7 mouse cellular contexts compared by ENCODE assay signal in the genomic region with DNA sequence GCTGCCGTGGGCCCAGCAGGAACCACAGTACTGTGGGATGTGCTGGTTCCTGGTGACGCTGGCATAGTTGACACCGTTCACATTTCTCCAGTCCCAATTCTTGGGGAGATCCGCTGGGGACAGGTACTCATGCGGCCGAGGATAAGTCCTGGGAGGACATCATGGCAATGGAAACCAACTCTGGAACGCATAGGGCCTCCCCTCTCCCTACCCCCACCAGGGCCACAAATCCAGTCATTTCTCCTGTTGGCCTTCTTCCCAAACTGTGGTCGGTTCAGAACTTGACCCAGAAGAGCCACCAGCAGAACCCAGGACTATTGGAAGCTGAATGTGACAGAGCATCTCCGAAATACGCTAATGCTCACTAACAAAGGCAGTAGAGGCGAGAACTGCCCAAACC. TPM values are rescaled to one million over a fixed set of nuclear protein-coding genes. Genes with fewer than 3 reads are reported as not detected.
DNase-seq lines count a peak whose midpoint lies in the region; ATAC-seq and TF ChIP-seq lines count a peak whose summit lies in the region.

No protein-coding gene starts in this region.

- no peak for TF ChIP-seq CTCF in lung, embryonic 14.5 days (IDR thresholded peaks at IDR 0.05; ENCODE audit: low read depth)

- ATAC-seq in lung, embryonic 14.5 days (ENCODE audit: insufficient read depth): no peak
- no peak for ATAC-seq in embryonic facial prominence, embryonic 15.5 days (ENCODE audit: insufficient number of reproducible peaks, low FRiP score, low TSS enrichment, low read depth)
- 0 out of 2 replicates have a peak, but pooled peaks have one; percentile 1 for ATAC-seq in intestine, embryonic 15.5 days
- peak; percentile 23; the same call in 1 of the 2 replicates for ATAC-seq in neural tube, embryonic 14.5 days (ENCODE audit: low read depth)

- peak overlapping the region; percentile 65 for H3K9ac ChIP-seq in lung, embryonic 14.5 days
- H3K9ac ChIP-seq in embryonic facial prominence, embryonic 15.5 days: peak overlapping the region; percentile 57
- H3K9ac ChIP-seq in intestine, embryonic 15.5 days: peak overlapping the region; percentile 54
- H3K9ac ChIP-seq in neural tube, embryonic 14.5 days (replicated peaks; ENCODE audit: low read depth, low read length): peak overlapping the region; percentile 43

- H3K9me3 ChIP-seq in lung, embryonic 14.5 days (ENCODE audit: low read depth, low read length): no peaks in the 10 kb centered on the region
- H3K9me3 ChIP-seq in embryonic facial prominence, embryonic 15.5 days (replicated peaks): no peaks in the 10 kb centered on the region
- H3K9me3 ChIP-seq in intestine, embryonic 15.5 days: no peaks in the 10 kb centered on the region
- H3K9me3 ChIP-seq in neural tube, embryonic 14.5 days (ENCODE audit: control insufficient read depth, low read length): no peaks in the 10 kb centered on the region

- peak overlapping the region; percentile 64 for H3K4me3 ChIP-seq in lung, embryonic 14.5 days (ENCODE audit: low read depth, low read length)
- H3K4me3 ChIP-seq in embryonic facial prominence, embryonic 15.5 days (replicated peaks): peak overlapping the region; percentile 65
- H3K4me3 ChIP-seq in intestine, embryonic 15.5 days (replicated peaks): peak overlapping the region; percentile 59
- H3K4me3 ChIP-seq in neural tube, embryonic 14.5 days (ENCODE audit: low read depth, low read length): peak overlapping the region; percentile 37

- H3K27ac ChIP-seq in lung, embryonic 14.5 days (ENCODE audit: low read depth): peak overlapping the region; percentile 50; the same call in 1 of the 2 replicates
- no peak overlapping the region for H3K27ac ChIP-seq in embryonic facial prominence, embryonic 15.5 days (replicated peaks)
- 0 out of 2 replicates have a peak overlapping the region, but pooled peaks have one; percentile 36 for H3K27ac ChIP-seq in intestine, embryonic 15.5 days
- no peak overlapping the region for H3K27ac ChIP-seq in neural tube, embryonic 14.5 days (ENCODE audit: low read depth, low read length)

- H3K4me1 ChIP-seq in lung, embryonic 14.5 days (ENCODE audit: insufficient read depth): peaks cover 26% of the 10 kb centered on the region
- H3K4me1 ChIP-seq in embryonic facial prominence, embryonic 15.5 days: peaks cover 38% of the 10 kb centered on the region
- peaks cover 31% of the 10 kb centered on the region for H3K4me1 ChIP-seq in intestine, embryonic 15.5 days (replicated peaks)
- H3K4me1 ChIP-seq in neural tube, embryonic 14.5 days (ENCODE audit: control insufficient read depth, insufficient read depth, low read length): peaks cover 6% of the 10 kb centered on the region; the same call in 1 of the 2 replicates

- H3K36me3 ChIP-seq in lung, embryonic 14.5 days (ENCODE audit: insufficient read depth): peaks cover 13% of the 10 kb centered on the region; the same call in 1 of the 2 replicates
- H3K36me3 ChIP-seq in embryonic facial prominence, embryonic 15.5 days: peaks cover 24% of the 10 kb centered on the region
- peaks cover 7% of the 10 kb centered on the region; the same call in 1 of the 2 replicates for H3K36me3 ChIP-seq in intestine, embryonic 15.5 days
- H3K36me3 ChIP-seq in neural tube, embryonic 14.5 days (ENCODE audit: control insufficient read depth, insufficient read depth, low read length): no peaks in the 10 kb centered on the region

- H3K27me3 ChIP-seq in lung, embryonic 14.5 days (ENCODE audit: insufficient read depth, low read length): no peaks in the 10 kb centered on the region
- no peaks in the 10 kb centered on the region for H3K27me3 ChIP-seq in embryonic facial prominence, embryonic 15.5 days
- no peaks in the 10 kb centered on the region for H3K27me3 ChIP-seq in intestine, embryonic 15.5 days (replicated peaks)
- no peaks in the 10 kb centered on the region for H3K27me3 ChIP-seq in neural tube, embryonic 14.5 days (ENCODE audit: control insufficient read depth, insufficient read depth, low read length)

- H3K4me2 ChIP-seq in lung, embryonic 14.5 days: peak overlapping the region; percentile 82
- peak overlapping the region; percentile 86 for H3K4me2 ChIP-seq in embryonic facial prominence, embryonic 15.5 days (replicated peaks)
- H3K4me2 ChIP-seq in intestine, embryonic 15.5 days (replicated peaks): peak overlapping the region; percentile 89
- peak overlapping the region; percentile 62 for H3K4me2 ChIP-seq in neural tube, embryonic 14.5 days (ENCODE audit: low read depth, low read length)

- DNase-seq in lung, embryonic 14.5 days: no peak
- no peak for DNase-seq in lung, postnatal 36 days
- DNase-seq in left cerebral cortex, adult 8-10 months (ENCODE audit: low spot score in 2 of 2): no peak
- DNase-seq in spleen, adult 18-20 months: no peak

- 60% methylated on average over 11 of the region's 11 CpGs for WGBS in lung, embryonic 14.5 days
- WGBS in embryonic facial prominence, embryonic 15.5 days: 68% methylated on average over 11 of the region's 11 CpGs
- WGBS in intestine, embryonic 15.5 days: 63% methylated on average over 11 of the region's 11 CpGs
- 69% methylated on average over 11 of the region's 11 CpGs for WGBS in neural tube, embryonic 14.5 days

RNA-seq across cellular contexts. Expression of a gene that starts 0.7 kb away (rescaled TPM):
- polyA plus RNA-seq in lung, embryonic 14.5 days (2014; fragmentation: Nextera tagmentation; extraction: Ambion mirVana): 172 and 179 TPM in 2 replicates
- polyA plus RNA-seq in embryonic facial prominence, embryonic 15.5 days (2015; fragmentation: Nextera tagmentation; extraction: Ambion mirVana): 215 and 224 TPM in 2 replicates
- 247 and 298 TPM in 2 replicates for polyA plus RNA-seq in intestine, embryonic 15.5 days (2015; fragmentation: Nextera tagmentation; extraction: Ambion mirVana)
- polyA plus RNA-seq in neural tube, embryonic 14.5 days (2014; fragmentation: Nextera tagmentation; extraction: Ambion mirVana): 58.2 and 79.7 TPM in 2 replicates
- total RNA-seq in left cerebral cortex, adult 8-10 months (2022): 100 to 1,000 TPM in 2 of 4 experiments, 10 to 100 TPM in 2; 46.1 to 188 (median 93.9) TPM

RNA-seq across cellular contexts. Expression of a gene that starts 12.3 kb away (rescaled TPM):
- polyA plus RNA-seq in lung, embryonic 14.5 days (2014; fragmentation: Nextera tagmentation; extraction: Ambion mirVana): 7.2 and 10.0 TPM in 2 replicates
- 0.83 and 1.1 TPM in 2 replicates for polyA plus RNA-seq in embryonic facial prominence, embryonic 15.5 days (2015; fragmentation: Nextera tagmentation; extraction: Ambion mirVana)
- 1.1 and 1.4 TPM in 2 replicates for polyA plus RNA-seq in intestine, embryonic 15.5 days (2015; fragmentation: Nextera tagmentation; extraction: Ambion mirVana)
- 0.19 and 0.68 TPM in 2 replicates for polyA plus RNA-seq in neural tube, embryonic 14.5 days (2014; fragmentation: Nextera tagmentation; extraction: Ambion mirVana)
- total RNA-seq in left cerebral cortex, adult 8-10 months (2022): under 1 TPM in 2 of 4 experiments, not detected in 2; 0.23 to 0.87 TPM

RNA-seq across cellular contexts. Expression of a gene that starts 22.6 kb away (rescaled TPM):
- polyA plus RNA-seq in lung, embryonic 14.5 days (2014; fragmentation: Nextera tagmentation; extraction: Ambion mirVana): 143 and 144 TPM in 2 replicates
- 116 and 118 TPM in 2 replicates for polyA plus RNA-seq in embryonic facial prominence, embryonic 15.5 days (2015; fragmentation: Nextera tagmentation; extraction: Ambion mirVana)
- polyA plus RNA-seq in intestine, embryonic 15.5 days (2015; fragmentation: Nextera tagmentation; extraction: Ambion mirVana): 83.3 and 83.6 TPM in 2 replicates
- 105 and 116 TPM in 2 replicates for polyA plus RNA-seq in neural tube, embryonic 14.5 days (2014; fragmentation: Nextera tagmentation; extraction: Ambion mirVana)
- 10 to 100 TPM; 50.1 to 55.5 (median 53.0) TPM for total RNA-seq in left cerebral cortex, adult 8-10 months (2022)

RNA-seq across cellular contexts. Expression of a gene that starts 25.7 kb away (rescaled TPM):
- 838 and 911 TPM in 2 replicates for polyA plus RNA-seq in lung, embryonic 14.5 days (2014; fragmentation: Nextera tagmentation; extraction: Ambion mirVana)
- polyA plus RNA-seq in embryonic facial prominence, embryonic 15.5 days (2015; fragmentation: Nextera tagmentation; extraction: Ambion mirVana): 730 and 783 TPM in 2 replicates
- 746 and 850 TPM in 2 replicates for polyA plus RNA-seq in intestine, embryonic 15.5 days (2015; fragmentation: Nextera tagmentation; extraction: Ambion mirVana)
- 794 and 891 TPM in 2 replicates for polyA plus RNA-seq in neural tube, embryonic 14.5 days (2014; fragmentation: Nextera tagmentation; extraction: Ambion mirVana)
- total RNA-seq in left cerebral cortex, adult 8-10 months (2022): 100 to 1,000 TPM; 263 to 320 (median 287) TPM

RNA-seq across cellular contexts. Expression of a gene that starts 34.7 kb away (rescaled TPM):
- polyA plus RNA-seq in lung, embryonic 14.5 days (2014; fragmentation: Nextera tagmentation; extraction: Ambion mirVana): 116 and 117 TPM in 2 replicates
- polyA plus RNA-seq in embryonic facial prominence, embryonic 15.5 days (2015; fragmentation: Nextera tagmentation; extraction: Ambion mirVana): 109 and 111 TPM in 2 replicates
- polyA plus RNA-seq in intestine, embryonic 15.5 days (2015; fragmentation: Nextera tagmentation; extraction: Ambion mirVana): 125 and 127 TPM in 2 replicates
- polyA plus RNA-seq in neural tube, embryonic 14.5 days (2014; fragmentation: Nextera tagmentation; extraction: Ambion mirVana): 111 and 112 TPM in 2 replicates
- total RNA-seq in left cerebral cortex, adult 8-10 months (2022): 10 to 100 TPM; 48.1 to 58.5 (median 53.5) TPM

Comparison
In these comparisons a context has a peak if more than half of its experiments do, and no peak if none do; other contexts are left out.
1. ATAC-seq: peak in intestine, embryonic 15.5 days (single experiment) and neural tube, embryonic 14.5 days (single experiment); none in lung, embryonic 14.5 days (single experiment) and embryonic facial prominence, embryonic 15.5 days (single experiment).
2. H3K27ac ChIP-seq: peak in lung, embryonic 14.5 days (single experiment) and intestine, embryonic 15.5 days (single experiment); none in embryonic facial prominence, embryonic 15.5 days (single experiment) and neural tube, embryonic 14.5 days (single experiment).
3. Peak in every context shown above with its lines, with median percentiles within 50 percentile points of each other: H3K4me2 ChIP-seq, H3K4me3 ChIP-seq and H3K9ac ChIP-seq.